Mouse (Mus musculus) CH12.LX (cell line): ENCODE results near the gene Tnpo1. TPM values are rescaled to one million over a fixed set of nuclear protein-coding genes. Genes with fewer than 3 reads are reported as not detected.

Experiments used
- DNase-seq: peaks from one replicate; pipeline ENCODE4 v3.0.0-alpha.2; 2013; ENCODE audit errors: extremely low read depth
- H3K27ac ChIP-seq: 2 replicates; pipeline ENCODE4 v1.5.1; 2012; ENCODE audit warnings: low read depth, mild to moderate bottlenecking, control low read depth, moderate library complexity; ENCODE audit not compliant: insufficient read depth
- H3K27me3 ChIP-seq: replicated peaks from 2 replicates; pipeline ENCODE3; 2012; ENCODE audit warnings: inconsistent platforms
- H3K36me3 ChIP-seq, 2 experiments: replicated peaks in 1 of 2; 2 replicates each; pipeline versions ENCODE3 to v1.6.1; 2012; ENCODE audit warnings: inconsistent platforms in 1 of 2, low read length in 1 of 2, mild to moderate bottlenecking in 1 of 2, mixed read lengths in 1 of 2, moderate library complexity in 1 of 2; ENCODE audit not compliant: control insufficient read depth in 1 of 2, insufficient read depth in 1 of 2
- H3K4me1 ChIP-seq, 2 experiments: 2 replicates each; pipeline ENCODE4 v1.6.1; 2012; ENCODE audit warnings: inconsistent platforms in 1 of 2, moderate library complexity in 1 of 2; ENCODE audit not compliant: insufficient read depth in 2 of 2, control insufficient read depth in 1 of 2
- H3K4me2 ChIP-seq: 2 replicates; pipeline ENCODE4 v1.6.1; 2012; ENCODE audit warnings: low read depth, mild to moderate bottlenecking, control low read depth; ENCODE audit not compliant: poor library complexity, insufficient read depth, severe bottlenecking
- H3K4me3 ChIP-seq, 3 experiments: fragments of 150-350 bp in 1 of 3; sonication (generic) in 1 of 3; replicated peaks in 1 of 3; 2 replicates each; pipeline versions ENCODE3 to v1.5.1; 2011 to 2012; ENCODE audit warnings: low read depth in 2 of 3, low read length in 2 of 3, mild to moderate bottlenecking in 2 of 3, moderate library complexity in 2 of 3, control low read depth in 1 of 3, improper control_type of control experiment in 1 of 3, inconsistent platforms in 1 of 3, mixed read lengths in 1 of 3; ENCODE audit not compliant: poor library complexity in 1 of 3
- H3K79me2 ChIP-seq: replicated peaks from 2 replicates; pipeline ENCODE4 v1.6.1; 2012; ENCODE audit warnings: mild to moderate bottlenecking, moderate library complexity; ENCODE audit not compliant: control insufficient read depth, poor library complexity, insufficient read depth, severe bottlenecking; ENCODE audit errors: extremely low read depth
- H3K9ac ChIP-seq: 2 replicates; pipeline ENCODE4 v1.6.1; 2012; ENCODE audit warnings: low read depth, mild to moderate bottlenecking, control low read depth, moderate library complexity; ENCODE audit not compliant: insufficient read depth
- H3K9me3 ChIP-seq: replicated peaks from 2 replicates; pipeline ENCODE3; 2012; ENCODE audit warnings: low read length, inconsistent platforms, mixed read lengths
- BHLHE40 ChIP-seq: IDR thresholded peaks from 2 replicates; pipeline ENCODE4 v1.6.1; 2011; ENCODE audit warnings: mild to moderate bottlenecking, low read depth, low read length, improper control_type of control experiment
- CHD1 ChIP-seq: IDR thresholded peaks from 2 replicates; pipeline ENCODE4 v1.6.1; 2012; ENCODE audit warnings: low read depth, low read length, improper control_type of control experiment, inconsistent platforms
- CTCF ChIP-seq, 2 experiments: IDR thresholded peaks in 1 of 2; conservative IDR thresholded peaks in 1 of 2; 2 replicates each; pipeline ENCODE4 v1.5.1; 2011 to 2012; ENCODE audit warnings: low read depth in 2 of 2, low read length in 2 of 2, improper control_type of control experiment in 1 of 2, inconsistent platforms in 1 of 2, mild to moderate bottlenecking in 1 of 2, moderate library complexity in 1 of 2
- E2F4 ChIP-seq: IDR thresholded peaks from 2 replicates; pipeline ENCODE4 v1.6.1; 2011; ENCODE audit warnings: low read depth, low read length, improper control_type of control experiment; ENCODE audit not compliant: insufficient replicate concordance
- ELF1 ChIP-seq: IDR thresholded peaks from 2 replicates; pipeline ENCODE4 v1.6.1; 2014; ENCODE audit warnings: low read depth, mild to moderate bottlenecking, inconsistent platforms, low read length, improper control_type of control experiment
- EP300 ChIP-seq: IDR thresholded peaks from 2 replicates; pipeline ENCODE4 v1.6.1; 2011; ENCODE audit warnings: low read length, improper control_type of control experiment
- ETS1 ChIP-seq: conservative IDR thresholded peaks from 2 replicates; pipeline ENCODE4 v1.6.1; 2012; ENCODE audit warnings: low read depth, mild to moderate bottlenecking, inconsistent platforms, low read length, improper control_type of control experiment, moderate library complexity
- HCFC1 ChIP-seq: IDR thresholded peaks from 2 replicates; pipeline ENCODE4 v1.6.1; 2012; ENCODE audit warnings: low read depth, mild to moderate bottlenecking, inconsistent platforms, low read length, improper control_type of control experiment
- IRF4 ChIP-seq: IDR thresholded peaks from 2 replicates; pipeline ENCODE4 v1.6.1; 2014; ENCODE audit warnings: low read depth, mild to moderate bottlenecking, inconsistent platforms, low read length, improper control_type of control experiment
- JUN ChIP-seq: IDR thresholded peaks from 2 replicates; pipeline ENCODE4 v1.6.1; 2011; ENCODE audit warnings: low read depth, mild to moderate bottlenecking, low read length, improper control_type of control experiment, moderate library complexity; ENCODE audit not compliant: insufficient read depth
- MAFK ChIP-seq: IDR thresholded peaks from 2 replicates; pipeline ENCODE4 v1.6.1; 2011; ENCODE audit warnings: low read length, improper control_type of control experiment; ENCODE audit not compliant: insufficient replicate concordance
- MAX ChIP-seq: IDR thresholded peaks from 2 replicates; pipeline ENCODE4 v1.6.1; 2011; ENCODE audit warnings: low read length, improper control_type of control experiment
- MAZ ChIP-seq: IDR thresholded peaks from 2 replicates; pipeline ENCODE4 v1.6.1; 2012; ENCODE audit warnings: low read depth, mild to moderate bottlenecking, inconsistent platforms, low read length, improper control_type of control experiment, moderate library complexity
- MEF2A ChIP-seq: IDR thresholded peaks from 2 replicates; pipeline ENCODE4 v1.6.1; 2014; ENCODE audit warnings: low read depth, mild to moderate bottlenecking, inconsistent platforms, low read length, improper control_type of control experiment, borderline replicate concordance
- MXI1 ChIP-seq: IDR thresholded peaks from 2 replicates; pipeline ENCODE4 v1.6.1; 2011; ENCODE audit warnings: mild to moderate bottlenecking, low read depth, low read length, improper control_type of control experiment
- MYC ChIP-seq: IDR thresholded peaks from 2 replicates; pipeline ENCODE4 v1.6.1; 2011; ENCODE audit warnings: low read depth, mild to moderate bottlenecking, improper control_type of control experiment, low read length
- NELFE ChIP-seq: IDR thresholded peaks from 2 replicates; pipeline ENCODE4 v1.6.1; 2011; ENCODE audit warnings: low read depth, low read length, improper control_type of control experiment
- NRF1 ChIP-seq: IDR thresholded peaks from 2 replicates; pipeline ENCODE4 v1.6.1; 2014; ENCODE audit warnings: low read depth, mild to moderate bottlenecking, inconsistent platforms, low read length, improper control_type of control experiment, moderate library complexity
- POLR2A ChIP-seq: IDR thresholded peaks from 2 replicates; pipeline ENCODE4 v1.6.1; 2011; ENCODE audit warnings: low read depth, mild to moderate bottlenecking, improper control_type of control experiment, low read length
- POLR2AphosphoS2 ChIP-seq: IDR thresholded peaks from 2 replicates; pipeline ENCODE4 v1.6.1; 2011; ENCODE audit warnings: low read depth, low read length, improper control_type of control experiment
- RAD21 ChIP-seq: IDR thresholded peaks from 2 replicates; pipeline ENCODE4 v1.6.1; 2011; ENCODE audit warnings: low read depth, mild to moderate bottlenecking, low read length, improper control_type of control experiment, moderate library complexity
- RCOR1 ChIP-seq: conservative IDR thresholded peaks from 2 replicates; pipeline ENCODE4 v1.6.1; 2012; ENCODE audit warnings: low read depth, mild to moderate bottlenecking, inconsistent platforms, low read length, improper control_type of control experiment
- SIN3A ChIP-seq: IDR thresholded peaks from 2 replicates; pipeline ENCODE4 v1.6.1; 2012; ENCODE audit warnings: low read length, improper control_type of control experiment, inconsistent platforms
- TBP ChIP-seq: conservative IDR thresholded peaks from 2 replicates; pipeline ENCODE4 v1.6.1; 2011; ENCODE audit warnings: low read depth, low read length, improper control_type of control experiment
- TCF12 ChIP-seq: IDR thresholded peaks from 2 replicates; pipeline ENCODE4 v1.6.1; 2014; ENCODE audit warnings: low read depth, mild to moderate bottlenecking, inconsistent platforms, low read length, improper control_type of control experiment
- ZC3H11A ChIP-seq: IDR thresholded peaks from 2 replicates; pipeline ENCODE4 v1.6.1; 2012; ENCODE audit warnings: low read depth, mild to moderate bottlenecking, inconsistent platforms, low read length, improper control_type of control experiment
- ZMIZ1 ChIP-seq: IDR thresholded peaks from 2 replicates; pipeline ENCODE4 v1.6.1; 2012; ENCODE audit warnings: low read depth, mild to moderate bottlenecking, inconsistent platforms, low read length, improper control_type of control experiment
- dilution Hi-C: fragments of 300-500 bp; cut with MboI; formaldehyde crosslinking; loops from 2 replicates; pipeline ENCODE4 v1.14.3; 2020; ENCODE audit warnings: low sequenced_read_pairs; ENCODE audit not compliant: extremely low pct_unique_long_range_greater_than_20kb, extremely low pct_ligation_motif_present
- in situ Hi-C: fragments of 300-500 bp; cut with MboI; formaldehyde crosslinking; loops from 3 replicates; pipeline ENCODE4 v1.14.3; 2019; ENCODE audit warnings: low sequenced_read_pairs, low pct_ligation_motif_present, low pct_unique_long_range_greater_than_20kb, mixed read lengths
- polyA plus RNA-seq: library from polyadenylated mRNA; unstranded; fragments of >175 nt; gene quantifications from 2 replicates; pipeline ENCODE4 v1.2.1, GENCODE M21; 2012; ENCODE audit warnings: low read depth; ENCODE audit not compliant: insufficient read length
- total RNA-seq, 2 experiments: library from RNA; depleted of rRNA; stranded (reverse); fragments of 300-350 nt in 1 of 2; fragments of >200 nt in 1 of 2; gene quantifications; 2 replicates each; pipeline ENCODE4 v1.2.3; 2012 to 2014

The Tnpo1 gene
- total and polyA plus RNA-seq, 3 experiments: 93.6 to 105 (median 95.9) TPM

GRCm38 (mm10) chr13:98890871-98891219 lies 35.3 kb downstream of the Tnpo1 start:
- Histone ChIP-seq H3K9ac (peak overlapping the region; percentile 44), H3K79me2 (peaks cover 16% of the 10 kb centered on the region), H3K27me3 (no peaks in the 10 kb centered on the region), H3K27ac (peak overlapping the region; percentile 21)
- dilution Hi-C loops: no loop called here
- TF ChIP-seq ZMIZ1 (peak; percentile 84), MEF2A (peak; percentile 58; the same call in 1 of the 2 replicates), MAFK (peak; percentile 18; the same call in 1 of the 2 replicates), ZC3H11A (no peak), BHLHE40 (peak; percentile 85), MAZ (peak; percentile 38; the same call in 1 of the 2 replicates), TCF12 (peak; percentile 90), MXI1 (peak; percentile 68), SIN3A (peak; percentile 98), EP300 (0 out of 2 replicates have a peak, but pooled peaks have one; percentile 5), TBP (peak; percentile 76), POLR2A (peak; percentile 88), E2F4 (no peak), IRF4 (peak; percentile 75), CHD1 (no peak), RCOR1 (no peak), ELF1 (peak; percentile 38; the same call in 1 of the 2 replicates), MYC (peak; percentile 64; the same call in 1 of the 2 replicates), JUN (no peak), CTCF (conservative IDR thresholded peaks at IDR 0.05 in 1 of 2, IDR thresholded peaks at IDR 0.05 in 1 of 2; ENCODE audit: low read depth in 2 of 2, low read length in 2 of 2) (no peak), ETS1 (peak; percentile 42; the same call in 1 of the 2 replicates), POLR2AphosphoS2 (peak; percentile 80; the same call in 1 of the 2 replicates), NELFE (peak; percentile 86), RAD21 (peak; percentile 0; the same call in 1 of the 2 replicates), NRF1 (peak; percentile 24; the same call in 1 of the 2 replicates), MAX (peak; percentile 86), HCFC1 (peak; percentile 70)
- TF ChIP-seq, all 38 proteins: peak for 21
- DNase-seq: peak; percentile 81
- no peaks in the 10 kb centered on the region for H3K9me3 ChIP-seq
- in situ Hi-C loops: no loop called here
- H3K4me3 ChIP-seq: peak overlapping the region; percentile 61 to 79 (median 64)
- peaks cover 13 to 31% of the 10 kb centered on the region in 2 experiments for H3K36me3 ChIP-seq
- H3K4me1 ChIP-seq: peaks cover 7 to 40% of the 10 kb centered on the region in 2 experiments
- peak overlapping the region; percentile 58; the same call in 1 of the 2 replicates for H3K4me2 ChIP-seq
